In genomic region chr12:40220001-40220570, GRCm38 (mm10) we compare ENCODE assay signal across 8 mouse cellular contexts. TPM values are rescaled to one million over a fixed set of nuclear protein-coding genes. Genes with fewer than 3 reads are reported as not detected.
DNase-seq lines count a peak whose midpoint lies in the region; ATAC-seq and TF ChIP-seq lines count a peak whose summit lies in the region.

No protein-coding gene starts in this region.

- no peak for TF ChIP-seq CTCF in left cerebral cortex, adult 2 months (IDR thresholded peaks at IDR 0.05)
- no peak for TF ChIP-seq CTCF in lung, postnatal 0 days (IDR thresholded peaks at IDR 0.05)

- H3K36me3 ChIP-seq in heart, embryonic 10.5 days = peaks cover 28% of the 10 kb centered on the region
- H3K36me3 ChIP-seq in kidney, embryonic 14.5 days (ENCODE audit: control insufficient read depth, insufficient read depth, low read length) = peaks cover 22% of the 10 kb centered on the region
- peaks cover 14% of the 10 kb centered on the region; the same call in 1 of the 2 replicates for H3K36me3 ChIP-seq in lung, postnatal 0 days (ENCODE audit: insufficient read depth, low read length)

- peak overlapping the region; percentile 61 for H3K27ac ChIP-seq in left cerebral cortex, adult 2 months
- H3K27ac ChIP-seq in heart, embryonic 10.5 days = no peak overlapping the region
- H3K27ac ChIP-seq in kidney, embryonic 14.5 days (ENCODE audit: low read depth, low read length) = no peak overlapping the region
- H3K27ac ChIP-seq in lung, postnatal 0 days (ENCODE audit: low read length) = peak overlapping the region; percentile 65

- no peak for ATAC-seq in kidney, embryonic 14.5 days (ENCODE audit: low FRiP score, low TSS enrichment)
- no peak for ATAC-seq in lung, postnatal 0 days

- H3K27me3 ChIP-seq in heart, embryonic 10.5 days (ENCODE audit: insufficient read depth, poor library complexity, severe bottlenecking) = no peaks in the 10 kb centered on the region
- H3K27me3 ChIP-seq in kidney, embryonic 14.5 days (ENCODE audit: control insufficient read depth, insufficient read depth, low read length) = no peaks in the 10 kb centered on the region
- no peaks in the 10 kb centered on the region for H3K27me3 ChIP-seq in lung, postnatal 0 days (replicated peaks; ENCODE audit: insufficient read depth, low read length)

- intact Hi-C loops in left cerebral cortex, adult 2 months (cut with DNase I) = loop anchor here (10.0 kb wide), 1 partner anchor 1265 kb away; the partner anchor contains the start of gene Lrrn3

- H3K4me2 ChIP-seq in kidney, embryonic 14.5 days (replicated peaks; ENCODE audit: low read depth, low read length) = peak overlapping the region; percentile 62
- H3K4me2 ChIP-seq in lung, postnatal 0 days (replicated peaks; ENCODE audit: low read depth, low read length) = peak overlapping the region; percentile 70

- H3K4me3 ChIP-seq in left cerebral cortex, adult 2 months = peak overlapping the region; percentile 92
- peak overlapping the region; percentile 98 for H3K4me3 ChIP-seq in heart, embryonic 10.5 days
- H3K4me3 ChIP-seq in kidney, embryonic 14.5 days (ENCODE audit: low read length) = peak overlapping the region; percentile 93
- H3K4me3 ChIP-seq in lung, postnatal 0 days (ENCODE audit: low read depth, low read length) = peak overlapping the region; percentile 100

- peak overlapping the region; percentile 51; the same call in 1 of the 2 replicates for H3K9ac ChIP-seq in kidney, embryonic 14.5 days (ENCODE audit: low read depth, low read length)
- H3K9ac ChIP-seq in lung, postnatal 0 days (replicated peaks; ENCODE audit: low read depth) = peak overlapping the region; percentile 37; the same call in 1 of the 2 replicates

- H3K4me1 ChIP-seq in heart, embryonic 10.5 days = peaks cover 20% of the 10 kb centered on the region
- H3K4me1 ChIP-seq in kidney, embryonic 14.5 days (ENCODE audit: control insufficient read depth, insufficient read depth, low read length) = peaks cover 15% of the 10 kb centered on the region
- H3K4me1 ChIP-seq in lung, postnatal 0 days (ENCODE audit: insufficient read depth, low read depth, low read length) = peaks cover 7% of the 10 kb centered on the region; the same call in 1 of the 2 replicates

- DNase-seq in left cerebral cortex, adult 2 months (ENCODE audit: extremely low spot score in 1 of 2, low spot score in 2 of 2) = no peak
- DNase-seq in left cerebral cortex, adult 8-10 months (ENCODE audit: low spot score in 2 of 2) = no peak
- peak; percentile 48 to 76 for DNase-seq in cerebellum, postnatal 14 days
- no peak for DNase-seq in heart, embryonic 10.5 days (ENCODE audit: low spot score)
- DNase-seq in lung, postnatal 0 days (ENCODE audit: low spot score) = peak; percentile 74
- DNase-seq in embryo, embryonic 9.5 days (ENCODE audit: extremely low spot score) = no peak
- DNase-seq in retina, embryonic 14.5 days (ENCODE audit: low spot score) = no peak

- peak; percentile 53; the same call in 1 of the 2 replicates for TF ChIP-seq EP300 in lung, postnatal 0 days (IDR thresholded peaks at IDR 0.05)

- no peaks in the 10 kb centered on the region for H3K9me3 ChIP-seq in heart, embryonic 10.5 days
- H3K9me3 ChIP-seq in kidney, embryonic 14.5 days (ENCODE audit: control insufficient read depth, low read length) = no peaks in the 10 kb centered on the region
- no peaks in the 10 kb centered on the region for H3K9me3 ChIP-seq in lung, postnatal 0 days (ENCODE audit: low read length)

- WGBS in heart, embryonic 10.5 days = 58% methylated on average over 3 of the region's 3 CpGs
- 53% methylated on average over 3 of the region's 3 CpGs for WGBS in kidney, embryonic 14.5 days
- WGBS in lung, postnatal 0 days = 11% methylated on average over 3 of the region's 3 CpGs

RNA-seq across cellular contexts. Expression of gene Lsmem1, which starts 20.8 kb away (rescaled TPM):
- 1 to 10 TPM; 1.5 to 1.7 TPM for total RNA-seq in left cerebral cortex, adult 2 months (2021)
- 1 to 10 TPM; 1.2 to 3.4 (median 1.7) TPM for total RNA-seq in left cerebral cortex, adult 8-10 months (2022)
- 11.5 and 20.7 TPM in 2 replicates for polyA plus RNA-seq in heart, embryonic 10.5 days (2016; fragmentation: Nextera tagmentation; extraction: Ambion mirVana)
- not detected in 2 replicates for polyA plus RNA-seq in kidney, embryonic 14.5 days (2014; fragmentation: Nextera tagmentation; extraction: Ambion mirVana)
- 0.16 and 0.38 TPM in 2 replicates for polyA plus RNA-seq in lung, postnatal 0 days (2015; fragmentation: Nextera tagmentation; extraction: Ambion mirVana)

RNA-seq across cellular contexts. Expression of gene Ifrd1, which starts 28.2 kb away (rescaled TPM):
- total RNA-seq in left cerebral cortex, adult 2 months (2021) = 100 to 1,000 TPM; 125 to 134 TPM
- 10 to 100 TPM; 73.2 to 98.4 (median 90.6) TPM for total RNA-seq in left cerebral cortex, adult 8-10 months (2022)
- polyA plus RNA-seq in heart, embryonic 10.5 days (2016; fragmentation: Nextera tagmentation; extraction: Ambion mirVana) = 95.0 and 98.2 TPM in 2 replicates
- polyA plus RNA-seq in kidney, embryonic 14.5 days (2014; fragmentation: Nextera tagmentation; extraction: Ambion mirVana) = 128 and 131 TPM in 2 replicates
- polyA plus RNA-seq in lung, postnatal 0 days (2015; fragmentation: Nextera tagmentation; extraction: Ambion mirVana) = 167 and 192 TPM in 2 replicates

Comparison
In these comparisons a context has a peak if more than half of its experiments do, and no peak if none do; other contexts are left out.
1. DNase-seq: peak in cerebellum, postnatal 14 days (2 of 2) and lung, postnatal 0 days (single experiment); none in left cerebral cortex, adult 2 months (0 of 2), left cerebral cortex, adult 8-10 months (0 of 2), heart, embryonic 10.5 days (single experiment), embryo, embryonic 9.5 days (single experiment) and retina, embryonic 14.5 days (single experiment).
2. H3K27ac ChIP-seq: peak in left cerebral cortex, adult 2 months (single experiment) and lung, postnatal 0 days (single experiment); none in heart, embryonic 10.5 days (single experiment) and kidney, embryonic 14.5 days (single experiment).
3. Peak in every context shown above with its lines, with median percentiles within 50 percentile points of each other: H3K4me3 ChIP-seq.